Mouse (Mus musculus) kidney, embryonic 14.5 days (tissue): ENCODE results near the gene Nom1. TPM values are rescaled to one million over a fixed set of nuclear protein-coding genes. Genes with fewer than 3 reads are reported as not detected.
A peak's percentile ranks its signal among the peaks of the same experiment; 100 is the strongest.
"Not testable (repeated sequence)": the region's sequence is repeated elsewhere in the genome, so short reads cannot be mapped to it uniquely, and the experiment has no call there.

Experiments used
- ATAC-seq: fragments of 200-750 bp; cut with Nextera tagmentation; 2 replicates; pipeline ENCODE4 v1.8.0; 2017; ENCODE audit warnings: moderate number of reproducible peaks, mild to moderate bottlenecking, moderate TSS enrichment, moderate library complexity; ENCODE audit not compliant: low FRiP score, low TSS enrichment
- H3K27ac ChIP-seq: fragments of 300-500 bp; sonication (generic); 2 replicates; pipeline ENCODE4 v1.5.1; 2014; ENCODE audit warnings: low read depth, mild to moderate bottlenecking, low read length, moderate library complexity, mixed read lengths
- H3K27me3 ChIP-seq: fragments of 300-500 bp; sonication (generic); 2 replicates; pipeline ENCODE4 v1.6.1; 2014; ENCODE audit warnings: mild to moderate bottlenecking, low read length; ENCODE audit not compliant: control insufficient read depth, insufficient read depth
- H3K36me3 ChIP-seq: fragments of 300-500 bp; sonication (generic); 2 replicates; pipeline ENCODE4 v1.6.1; 2014; ENCODE audit warnings: low read length, mixed read lengths; ENCODE audit not compliant: control insufficient read depth, insufficient read depth
- H3K4me1 ChIP-seq: fragments of 300-500 bp; sonication (generic); 2 replicates; pipeline ENCODE4 v1.6.1; 2014; ENCODE audit warnings: low read length, mixed read lengths; ENCODE audit not compliant: control insufficient read depth, insufficient read depth
- H3K4me2 ChIP-seq: fragments of 300-500 bp; sonication (generic); replicated peaks from 2 replicates; pipeline ENCODE4 v1.6.1; 2014; ENCODE audit warnings: low read depth, mild to moderate bottlenecking, low read length
- H3K4me3 ChIP-seq: fragments of 300-500 bp; sonication (generic); 2 replicates; pipeline ENCODE4 v1.5.1; 2014; ENCODE audit warnings: mild to moderate bottlenecking, low read length
- H3K9ac ChIP-seq: fragments of 300-500 bp; sonication (generic); 2 replicates; pipeline ENCODE4 v1.6.1; 2014; ENCODE audit warnings: low read depth, mild to moderate bottlenecking, low read length, moderate library complexity
- H3K9me3 ChIP-seq: fragments of 300-500 bp; sonication (generic); 2 replicates; pipeline ENCODE4 v1.6.1; 2016; ENCODE audit warnings: low read length; ENCODE audit not compliant: control insufficient read depth
- WGBS: fragments of 180-500 bp; shearing (Covaris S2); extraction: QIAGEN DNeasy Blood & Tissue Kit; methylation state at CpG from one replicate; pipeline ENCODE4 v1.1.7; 2014; 5-methylcytosine and 5-hydroxymethylcytosine counted together
- polyA plus RNA-seq: library from polyadenylated mRNA; unstranded; fragments of >200 nt; fragmentation: Nextera tagmentation; extraction: Ambion mirVana; gene quantifications from 2 replicates; pipeline ENCODE4 v1.2.1, GENCODE M21; 2014

Nom1 gene
- 17.5 and 20.7 TPM in 2 replicates for polyA plus RNA-seq

GRCm38 (mm10) chr5:29434228-29434871 is at the start of gene Nom1:
Nom1 (plus strand) TSS chr5:29434664.
- H3K27me3 ChIP-seq: peaks cover 3% of the 10 kb centered on the region; the same call in 1 of the 2 replicates
- peak within 1 kb of the TSS; percentile 91 for H3K4me2 ChIP-seq
- peaks cover 32% of the 10 kb centered on the region for H3K36me3 ChIP-seq
- ATAC-seq: peak; percentile 96
- WGBS: 5% methylated on average over 29 of the region's 29 CpGs
- H3K27ac ChIP-seq: peak within 1 kb of the TSS; percentile 67
- H3K9me3 ChIP-seq: no peaks in the 10 kb centered on the region
- H3K9ac ChIP-seq: peak within 1 kb of the TSS; percentile 84
- H3K4me3 ChIP-seq: peak within 1 kb of the TSS; percentile 95
- peaks cover 14% of the 10 kb centered on the region for H3K4me1 ChIP-seq

GRCm38 (mm10) chr5:29387591-29387990 is 46.9 kb upstream of the Nom1 start:
- Histone ChIP-seq H3K36me3 (no peaks in the 10 kb centered on the region), H3K4me2 (no peak overlapping the region), H3K9ac (no peak overlapping the region), H3K27ac (peak overlapping the region; percentile 26; the same call in 1 of the 2 replicates), H3K4me1 (0 out of 2 replicates have a peak, but pooled peaks cover 5% of the 10 kb centered on the region), H3K27me3 (no peaks in the 10 kb centered on the region), H3K9me3 (no peaks in the 10 kb centered on the region), H3K4me3 (no peak overlapping the region)
- 25% methylated on average over 1 of the region's 1 CpGs for WGBS
- ATAC-seq: no peak

GRCm38 (mm10) chr5:29388181-29388943 is 46.1 kb upstream of the Nom1 start:
- no peaks in the 10 kb centered on the region for H3K27me3 ChIP-seq
- H3K9ac ChIP-seq: no peak overlapping the region
- H3K27ac ChIP-seq: peak overlapping the region; percentile 20; the same call in 1 of the 2 replicates
- H3K4me3 ChIP-seq: no peak overlapping the region
- 29% methylated on average over 7 of the region's 7 CpGs for WGBS
- 0 out of 2 replicates have a peak, but pooled peaks cover 5% of the 10 kb centered on the region for H3K4me1 ChIP-seq
- H3K36me3 ChIP-seq: no peaks in the 10 kb centered on the region
- ATAC-seq: peak; percentile 66
- 0 out of 2 replicates have a peak overlapping the region, but pooled peaks have one; percentile 4 for H3K4me2 ChIP-seq
- H3K9me3 ChIP-seq: no peaks in the 10 kb centered on the region

- no peaks in the 10 kb centered on the region for H3K9me3 ChIP-seq
- WGBS: 22% methylated on average over 15 of the region's 15 CpGs
- ATAC-seq: peak; percentile 66; the same call in 1 of the 2 replicates
- no peak overlapping the region for H3K9ac ChIP-seq
- no peaks in the 10 kb centered on the region for H3K36me3 ChIP-seq
- H3K4me1 ChIP-seq: 0 out of 2 replicates have a peak, but pooled peaks cover 5% of the 10 kb centered on the region
- no peaks in the 10 kb centered on the region for H3K27me3 ChIP-seq
- H3K4me2 ChIP-seq: no peak overlapping the region
- no peak overlapping the region; the same call in 1 of the 2 replicates for H3K27ac ChIP-seq
- H3K4me3 ChIP-seq: no peak overlapping the region
These were observed 45.3 kb upstream of the Nom1 start for GRCm38 (mm10) chr5:29388944-29389765.

- no peaks in the 10 kb centered on the region for H3K36me3 ChIP-seq
- no peaks in the 10 kb centered on the region for H3K9me3 ChIP-seq
- H3K4me3 ChIP-seq: no peak overlapping the region
- no peak for ATAC-seq
- H3K4me2 ChIP-seq: no peak overlapping the region
- no peak overlapping the region for H3K9ac ChIP-seq
- WGBS: 62% methylated on average over 4 of the region's 4 CpGs
- H3K27me3 ChIP-seq: no peaks in the 10 kb centered on the region
- H3K27ac ChIP-seq: no peak overlapping the region
- no peaks in the 10 kb centered on the region for H3K4me1 ChIP-seq
These were observed 36.0 kb upstream of the Nom1 start for GRCm38 (mm10) chr5:29398427-29398826.

- Histone ChIP-seq H3K4me1 (no peaks in the 10 kb centered on the region), H3K27me3 (no peaks in the 10 kb centered on the region), H3K36me3 (no peaks in the 10 kb centered on the region), H3K27ac (no peak overlapping the region), H3K4me3 (no peak overlapping the region), H3K4me2 (no peak overlapping the region), H3K9ac (no peak overlapping the region), H3K9me3 (no peaks in the 10 kb centered on the region)
- no peak for ATAC-seq
These were observed 23.6 kb upstream of the Nom1 start for GRCm38 (mm10) chr5:29410854-29411253.

- Histone ChIP-seq H3K9me3 (no peaks in the 10 kb centered on the region), H3K9ac (no peak overlapping the region), H3K4me1 (no peaks in the 10 kb centered on the region), H3K4me2 (no peak overlapping the region), H3K4me3 (no peak overlapping the region), H3K36me3 (no peaks in the 10 kb centered on the region), H3K27ac (no peak overlapping the region), H3K27me3 (no peaks in the 10 kb centered on the region)
- no peak for ATAC-seq
- 74% methylated on average over 3 of the region's 3 CpGs for WGBS
These were observed 21.4 kb upstream of the Nom1 start for GRCm38 (mm10) chr5:29413041-29413440.

- not testable (repeated sequence) for H3K27me3 ChIP-seq, H3K9ac ChIP-seq, H3K36me3 ChIP-seq, H3K4me1 ChIP-seq, H3K4me3 ChIP-seq, H3K9me3 ChIP-seq, ATAC-seq, H3K27ac ChIP-seq, H3K4me2 ChIP-seq
- 33% methylated on average over 3 of the region's 3 CpGs for WGBS
These were observed 11.1 kb upstream of the Nom1 start for GRCm38 (mm10) chr5:29423330-29423729.
